Mouse (Mus musculus): Measurements from ENCODE around the gene Ptprt.

DNA sequence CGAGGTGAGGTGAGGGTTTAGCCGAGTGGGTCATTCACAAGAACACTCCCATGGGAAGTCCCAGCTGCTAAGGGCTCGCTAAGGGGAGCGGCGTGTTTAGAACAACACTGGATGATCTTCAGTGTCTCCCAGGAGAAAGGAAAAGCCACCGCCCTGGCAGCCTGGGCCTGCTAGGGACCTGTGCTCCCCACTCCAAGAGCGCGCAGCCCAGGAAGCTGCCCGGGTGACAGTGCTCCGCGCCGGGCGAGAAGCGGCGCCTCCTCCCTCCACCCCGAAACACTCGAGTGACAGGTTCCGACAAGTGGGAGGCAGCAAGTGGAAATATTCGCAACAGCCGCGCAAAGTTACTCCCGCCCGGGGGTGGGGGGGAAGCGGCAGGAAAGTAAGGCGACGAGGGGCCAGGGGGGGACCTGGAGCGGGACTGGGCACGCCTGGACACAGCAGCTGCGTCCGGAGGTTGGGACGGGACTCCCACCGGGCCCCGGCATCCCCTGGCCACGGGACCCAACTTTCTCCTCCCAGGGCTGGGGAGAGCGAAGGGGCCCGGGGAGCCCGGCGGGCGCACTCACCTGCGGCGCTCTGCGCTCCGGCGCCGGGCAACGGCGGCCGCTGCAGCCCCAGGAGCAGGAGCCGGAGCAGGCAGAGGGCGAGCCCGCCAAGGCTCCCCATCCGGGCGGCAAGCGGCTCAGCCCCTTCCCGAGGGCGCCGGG is 561 bp downstream of the Ptprt start:
- TF ChIP-seq POLR2A (IDR thresholded peaks at IDR 0.05; ENCODE audit: low read depth, low read length): no peak
- no peak for TF ChIP-seq CTCF (conservative IDR thresholded peaks at IDR 0.05; ENCODE audit: insufficient read depth, insufficient read length, low read depth, low read length)

All from kidney, adult 2 months (tissue).